Mouse (Mus musculus): ENCODE data around the gene Arhgap31.

DNA sequence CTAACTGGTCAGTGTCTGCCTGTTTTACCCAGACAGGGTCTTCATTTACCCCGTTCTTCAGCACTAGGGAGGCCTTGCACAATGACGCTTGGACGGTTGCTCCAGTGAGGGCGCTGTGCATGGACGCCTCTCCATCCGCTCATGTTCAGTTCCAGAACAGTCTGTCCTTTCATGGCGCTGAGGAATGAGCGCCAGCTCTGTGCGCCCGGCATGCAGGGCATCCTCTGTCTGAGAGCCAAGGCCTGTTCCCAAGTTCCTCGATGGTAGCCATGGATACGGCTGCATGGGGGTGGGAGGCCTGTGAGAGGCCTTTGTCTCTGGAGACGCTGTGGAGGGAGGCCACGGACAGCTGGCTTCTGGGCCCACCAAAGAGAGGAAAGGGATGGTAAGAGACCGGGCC lies 39.6 kb downstream of the Arhgap31 start:
- TF ChIP-seq GATA1 (IDR thresholded peaks at IDR 0.05; ENCODE audit: borderline replicate concordance, low read length) (no peak), FLI1 (IDR thresholded peaks at IDR 0.05; ENCODE audit: low read length) (no peak)

Measured in megakaryocyte, embryonic 14.5 days (primary cell).